Mouse (Mus musculus): Measurements from ENCODE around the gene Htr7.

Htr7 gene

DNA sequence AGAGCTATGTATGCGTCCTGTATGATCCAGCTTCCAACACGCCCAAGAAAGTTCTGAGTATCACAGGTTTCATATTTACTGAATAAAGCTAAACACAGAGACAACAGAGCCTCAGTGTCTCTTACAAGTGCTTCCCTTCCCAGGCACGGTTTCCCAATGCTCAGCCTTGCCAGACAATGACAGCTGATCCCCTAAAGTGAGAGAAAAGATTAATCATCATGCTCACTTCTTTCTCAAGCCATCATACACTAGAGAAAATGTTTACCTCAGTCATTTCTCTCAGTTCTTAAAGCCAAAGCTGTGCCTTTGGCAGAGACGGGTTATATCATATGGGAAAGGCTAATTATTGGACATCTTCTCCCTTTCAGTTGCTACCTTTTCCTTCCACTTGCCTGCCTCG lies 99.7 kb downstream of the Htr7 start:
- no peak for DNase-seq (ENCODE audit: low spot score in 2 of 2)

DNA sequence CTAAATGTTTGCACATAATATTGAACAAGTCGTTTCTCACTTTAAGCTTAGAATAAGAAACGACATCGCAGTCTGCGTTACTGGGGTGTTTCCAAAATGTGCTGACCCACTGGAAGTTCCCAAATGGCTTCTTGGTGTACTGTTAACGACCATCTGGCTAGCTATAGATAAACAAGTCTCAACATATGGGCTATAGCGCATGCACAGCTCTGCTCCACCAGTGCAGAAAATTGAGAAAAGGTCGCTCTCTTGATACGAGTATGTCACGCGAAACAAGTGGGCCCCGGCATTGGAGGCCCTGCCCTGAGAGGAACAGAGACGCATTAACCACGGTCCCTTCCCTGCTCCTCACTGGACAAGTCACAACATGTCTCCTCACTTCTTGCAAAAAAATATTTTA lies 101.6 kb downstream of the Htr7 start:
- no peak for DNase-seq (ENCODE audit: low spot score in 2 of 2)

DNA sequence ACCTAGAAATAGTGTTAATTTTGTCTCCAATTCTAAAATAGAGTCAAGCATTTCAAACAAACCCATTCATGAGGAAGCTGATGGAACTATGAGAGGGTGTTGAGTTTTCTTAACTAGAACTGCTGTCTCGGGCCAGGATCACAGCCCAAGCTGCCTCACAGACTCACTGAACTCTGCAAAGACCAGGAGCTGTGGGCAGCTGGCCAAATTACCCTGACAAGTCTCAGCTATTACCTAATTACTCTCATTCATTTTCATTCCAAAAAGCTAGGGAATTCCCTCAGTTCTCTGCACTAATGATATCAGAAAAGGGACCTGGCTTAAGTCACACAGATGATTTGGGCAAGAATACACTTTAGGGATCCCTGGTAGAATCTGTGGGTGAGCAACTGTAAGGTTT lies 107.4 kb downstream of the Htr7 start:
- DNase-seq (ENCODE audit: low spot score in 2 of 2), result no peak

DNA sequence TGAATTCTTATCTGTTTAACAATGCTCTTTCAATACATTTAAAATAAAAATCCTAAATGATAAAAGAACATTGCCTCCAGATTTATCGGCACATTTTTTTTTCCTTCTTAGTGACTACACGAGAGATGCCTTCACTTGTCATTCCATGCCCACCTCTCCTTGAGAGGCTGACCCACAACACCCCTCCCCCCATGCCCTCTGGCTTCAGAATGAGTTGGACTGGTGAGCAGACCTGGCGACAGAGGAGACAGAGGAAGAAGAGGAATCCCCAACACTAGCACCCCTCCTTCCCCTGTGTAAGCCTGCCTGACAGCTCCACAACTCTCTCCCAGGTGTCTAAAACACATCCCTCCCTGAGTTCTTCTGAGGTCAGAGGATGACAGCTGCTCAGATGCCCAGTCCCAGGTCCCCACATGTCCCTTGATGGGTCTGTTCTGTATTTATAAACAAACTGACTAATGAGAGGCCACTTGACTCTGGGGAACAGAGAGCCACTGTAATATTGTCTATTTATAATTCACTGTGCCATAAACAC lies 132.3 kb downstream of the Htr7 start:
- no peak for DNase-seq (ENCODE audit: low spot score in 2 of 2)

DNA sequence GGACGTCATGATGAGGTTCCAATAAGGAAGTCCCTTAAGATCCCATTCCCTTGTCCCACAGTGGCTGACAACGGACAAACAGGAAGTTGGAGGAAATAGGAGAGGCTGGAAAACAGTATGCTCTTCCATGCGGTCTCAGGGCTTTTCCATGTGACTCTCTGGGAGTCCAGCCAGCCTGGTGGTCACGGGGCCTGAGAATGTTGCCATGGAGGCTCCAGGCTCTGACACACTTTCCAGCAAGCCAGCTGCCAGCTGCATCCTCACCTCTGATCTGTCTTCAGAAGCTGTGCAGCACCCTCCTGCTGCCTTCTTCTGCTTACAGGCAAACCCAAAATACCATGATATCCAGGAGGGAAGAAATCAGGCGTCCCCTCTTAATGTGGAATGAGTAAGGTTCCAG lies 132.9 kb downstream of the Htr7 start:
- peak; percentile 77 to 82 for DNase-seq (ENCODE audit: low spot score in 2 of 2)
